Mouse (Mus musculus) forebrain, embryonic 12.5 days (tissue): ENCODE data around the gene Ntsr1. TPM values are rescaled to one million over a fixed set of nuclear protein-coding genes. Genes with fewer than 3 reads are reported as not detected.

Source experiments
- ATAC-seq: fragments of 200-750 bp; cut with Nextera tagmentation; 2 replicates; pipeline ENCODE4 v1.8.0; 2017; ENCODE audit warnings: moderate TSS enrichment; ENCODE audit not compliant: low FRiP score
- H3K27ac ChIP-seq: fragments of 300-500 bp; sonication (generic); 2 replicates; pipeline ENCODE4 v1.5.1; 2016; ENCODE audit warnings: mild to moderate bottlenecking
- H3K27me3 ChIP-seq: fragments of 300-500 bp; sonication (generic); 2 replicates; pipeline ENCODE4 v1.6.1; 2016; ENCODE audit warnings: mild to moderate bottlenecking
- H3K36me3 ChIP-seq: fragments of 300-500 bp; sonication (generic); replicated peaks from 2 replicates; pipeline ENCODE4 v1.6.1; 2016; ENCODE audit warnings: mild to moderate bottlenecking
- H3K4me1 ChIP-seq: fragments of 300-500 bp; sonication (generic); 2 replicates; pipeline ENCODE4 v1.6.1; 2016
- H3K4me2 ChIP-seq: fragments of 300-500 bp; sonication (generic); 2 replicates; pipeline ENCODE4 v1.6.1; 2016; ENCODE audit warnings: mild to moderate bottlenecking, moderate library complexity
- H3K4me3 ChIP-seq: fragments of 300-500 bp; sonication (generic); replicated peaks from 2 replicates; pipeline ENCODE4 v1.5.1; 2016; ENCODE audit warnings: mild to moderate bottlenecking
- H3K9ac ChIP-seq: fragments of 300-500 bp; sonication (generic); 2 replicates; pipeline ENCODE4 v1.6.1; 2016; ENCODE audit warnings: mild to moderate bottlenecking
- H3K9me3 ChIP-seq: fragments of 300-500 bp; sonication (generic); 2 replicates; pipeline ENCODE4 v1.6.1; 2016
- WGBS: fragments of 180-500 bp; shearing (Covaris S2); methylation state at CpG from one replicate; pipeline ENCODE4 v1.1.7; 2016; 5-methylcytosine and 5-hydroxymethylcytosine counted together
- polyA plus RNA-seq: library from polyadenylated mRNA; unstranded; fragments of >200 nt; fragmentation: Nextera tagmentation; extraction: Ambion mirVana; gene quantifications from 2 replicates; pipeline ENCODE4 v1.2.1, GENCODE M21; 2016

The Ntsr1 gene
- 0.55 and 0.67 TPM in 2 replicates for polyA plus RNA-seq

DNA sequence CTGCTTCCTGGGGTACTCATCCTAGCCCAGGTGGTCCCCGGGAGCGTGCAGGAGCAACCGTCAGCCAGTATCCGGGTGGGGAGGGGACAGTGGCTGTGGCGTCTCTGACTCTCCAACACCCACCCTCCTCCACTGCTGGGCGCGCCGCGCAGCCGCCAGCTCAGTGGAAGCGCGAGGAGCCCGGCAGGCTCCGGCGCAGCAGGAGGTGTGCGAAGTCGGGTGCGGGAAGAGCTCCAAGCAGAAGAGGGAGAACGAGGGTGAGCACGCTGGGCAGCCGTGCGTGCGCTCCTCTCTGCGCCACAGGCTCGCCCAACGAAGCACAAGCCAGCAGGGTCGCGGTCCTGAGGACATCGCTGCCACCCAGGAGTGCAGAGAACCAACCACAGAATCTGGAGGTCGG, at the start of gene Ntsr1:
TSS of gene Ntsr1 (plus strand) at position 236 of the 400 bp plus-strand sequence.
- Histone ChIP-seq H3K9me3 (no peaks in the 10 kb centered on the region), H3K4me2 (peak within 1 kb of the TSS; percentile 59), H3K27ac (no peak within 1 kb of the TSS), H3K4me3 (peak within 1 kb of the TSS; percentile 37), H3K4me1 (peaks cover 29% of the 10 kb centered on the region), H3K27me3 (peaks cover 75% of the 10 kb centered on the region), H3K36me3 (no peaks in the 10 kb centered on the region), H3K9ac (peak within 1 kb of the TSS; percentile 48)
- peak; percentile 49; the same call in 1 of the 2 replicates for ATAC-seq
- WGBS = under 1% methylated on average over 30 of the region's 30 CpGs

GRCm38 (mm10) chr2:180450529-180450928, 49.2 kb upstream of the Ntsr1 start:
- H3K4me3 ChIP-seq = no peak overlapping the region
- no peaks in the 10 kb centered on the region for H3K36me3 ChIP-seq
- no peak overlapping the region for H3K9ac ChIP-seq
- peaks cover 11% of the 10 kb centered on the region for H3K4me1 ChIP-seq
- no peak overlapping the region for H3K4me2 ChIP-seq
- no peaks in the 10 kb centered on the region for H3K9me3 ChIP-seq
- WGBS = 81% methylated on average over 5 of the region's 5 CpGs
- no peak for ATAC-seq
- peaks cover 20% of the 10 kb centered on the region for H3K27me3 ChIP-seq
- H3K27ac ChIP-seq = no peak overlapping the region

DNA sequence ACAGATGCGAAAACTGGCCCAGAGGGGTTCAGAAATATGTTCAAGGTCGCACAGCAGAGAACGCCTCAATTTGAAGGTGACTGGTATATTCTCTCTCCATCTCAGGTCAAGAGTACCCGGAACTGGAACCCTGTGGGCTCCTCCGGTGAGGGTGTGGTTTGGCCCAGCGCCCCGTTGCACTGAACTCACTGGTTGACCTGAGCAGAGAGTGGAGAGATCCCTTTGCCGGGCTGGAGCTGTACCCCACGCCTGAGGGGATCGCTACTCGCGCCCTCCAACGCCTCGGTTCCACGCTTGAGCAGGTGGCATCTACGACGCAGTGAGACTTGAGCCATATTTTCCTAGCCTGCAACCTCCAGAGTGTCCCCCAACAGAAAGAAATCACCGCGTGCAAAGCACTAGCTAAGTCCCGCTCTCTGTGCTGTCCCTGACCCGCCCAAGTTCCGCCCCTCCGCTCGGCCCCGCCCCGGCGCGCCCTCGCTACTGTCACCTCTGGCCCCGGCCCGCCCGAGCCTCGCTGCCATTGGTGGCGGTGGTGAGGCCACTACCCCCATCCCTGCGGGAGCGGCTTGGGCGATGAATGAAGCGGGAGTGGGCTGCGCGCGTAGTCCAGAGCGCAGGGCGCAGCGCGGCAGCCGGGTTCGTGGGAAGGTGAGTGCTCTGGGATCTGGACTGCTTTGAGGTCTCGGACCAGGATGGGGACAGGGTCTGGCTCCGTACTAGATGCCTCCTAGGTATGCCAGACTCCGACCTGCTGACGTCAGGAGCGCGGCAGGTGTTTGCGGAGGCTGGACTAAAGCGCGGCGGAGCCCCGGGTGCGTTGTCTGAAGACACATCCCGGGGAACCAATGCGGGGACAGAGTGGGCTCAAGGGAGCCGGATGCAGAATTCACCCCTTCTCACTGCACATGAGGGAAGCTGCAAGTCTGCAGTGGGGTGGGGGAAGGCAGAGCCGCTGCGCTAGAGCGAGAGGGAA, 43.8 kb upstream of the Ntsr1 start, which contains the start of gene Slco4a1:
TSS of gene Slco4a1 (plus strand) at position 523 of the 976 bp plus-strand sequence.
- Histone ChIP-seq H3K9me3 (no peaks in the 10 kb centered on the region), H3K9ac (peak within 1 kb of the TSS; percentile 63), H3K4me1 (peaks cover 28% of the 10 kb centered on the region), H3K27ac (no peak within 1 kb of the TSS), H3K4me2 (peak within 1 kb of the TSS; percentile 97), H3K36me3 (no peaks in the 10 kb centered on the region), H3K27me3 (peaks cover 51% of the 10 kb centered on the region), H3K4me3 (peak within 1 kb of the TSS; percentile 57)
- 1% methylated on average over 65 of the region's 65 CpGs for WGBS
- ATAC-seq = peak; percentile 94

GRCm38 (mm10) chr2:180456705-180457104, 43.1 kb upstream of the Ntsr1 start:
- H3K27me3 ChIP-seq = peaks cover 51% of the 10 kb centered on the region
- H3K27ac ChIP-seq = no peak overlapping the region
- no peak for ATAC-seq

GRCm38 (mm10) chr2:180457680-180458079, 42.1 kb upstream of the Ntsr1 start:
- Histone ChIP-seq H3K27ac (no peak overlapping the region), H3K4me1 (peaks cover 28% of the 10 kb centered on the region), H3K36me3 (no peaks in the 10 kb centered on the region), H3K9ac (no peak overlapping the region), H3K4me2 (0 out of 2 replicates have a peak overlapping the region, but pooled peaks have one; percentile 97), H3K4me3 (no peak overlapping the region), H3K27me3 (peaks cover 51% of the 10 kb centered on the region), H3K9me3 (no peaks in the 10 kb centered on the region)
- 33% methylated on average over 2 of the region's 2 CpGs for WGBS
- ATAC-seq = no peak

More at GRCm38 (mm10) chr2:180456705-180457104, 43.1 kb upstream of the Ntsr1 start:
- Histone ChIP-seq H3K4me2 (peak overlapping the region; percentile 97), H3K4me3 (peak overlapping the region; percentile 57), H3K36me3 (no peaks in the 10 kb centered on the region), H3K4me1 (peaks cover 28% of the 10 kb centered on the region), H3K9me3 (no peaks in the 10 kb centered on the region), H3K9ac (peak overlapping the region; percentile 63)
- WGBS = 1% methylated on average over 26 of the region's 28 CpGs

DNA sequence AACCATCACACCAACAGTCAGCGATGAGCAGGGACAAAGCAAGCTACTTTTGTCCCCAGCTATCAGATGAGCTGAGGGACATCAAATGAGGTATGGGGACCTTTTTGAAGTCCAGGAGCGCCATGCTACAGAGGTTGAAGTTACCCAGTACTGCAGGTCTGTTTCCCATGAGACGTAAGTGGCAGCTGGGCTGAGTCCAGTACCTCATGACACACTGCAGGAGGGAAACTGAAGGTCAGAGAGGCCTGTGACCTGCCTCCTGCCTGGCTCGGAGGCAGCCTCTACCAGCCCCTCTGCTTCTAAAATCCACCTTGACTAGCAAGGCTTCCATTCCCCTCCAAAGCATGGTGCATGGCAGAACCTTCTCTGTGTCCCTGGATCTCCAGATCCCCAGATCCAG, 40.3 kb upstream of the Ntsr1 start:
- Histone ChIP-seq H3K4me1 (peaks cover 28% of the 10 kb centered on the region), H3K27me3 (peaks cover 45% of the 10 kb centered on the region), H3K9me3 (no peaks in the 10 kb centered on the region), H3K27ac (no peak overlapping the region), H3K36me3 (no peaks in the 10 kb centered on the region), H3K4me2 (no peak overlapping the region), H3K4me3 (no peak overlapping the region), H3K9ac (no peak overlapping the region)
- no peak for ATAC-seq
- WGBS = 77% methylated on average over 4 of the region's 4 CpGs

DNA sequence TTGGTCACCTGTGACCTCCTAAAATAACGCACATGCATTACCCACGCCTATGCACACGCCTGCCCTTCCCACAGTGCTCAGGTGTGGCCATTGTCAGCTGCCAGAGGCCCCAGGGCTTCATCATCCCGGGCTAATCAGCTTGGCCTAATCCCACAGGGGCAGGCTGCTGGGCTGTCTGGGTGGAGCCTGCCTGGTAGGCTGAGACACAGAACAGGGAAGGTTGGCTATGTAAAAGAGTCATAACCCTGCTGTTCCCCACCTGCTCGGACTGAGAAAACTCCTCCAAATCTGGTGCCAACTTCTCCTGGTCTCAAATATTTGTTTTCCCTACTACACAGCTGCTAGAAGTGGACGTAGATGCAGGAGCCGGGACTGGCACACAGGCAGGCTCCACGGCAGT, 39.0 kb upstream of the Ntsr1 start:
- Histone ChIP-seq H3K9ac (no peak overlapping the region), H3K4me2 (no peak overlapping the region), H3K9me3 (no peaks in the 10 kb centered on the region), H3K27ac (no peak overlapping the region), H3K27me3 (peaks cover 33% of the 10 kb centered on the region), H3K4me3 (no peak overlapping the region), H3K36me3 (no peaks in the 10 kb centered on the region), H3K4me1 (peaks cover 24% of the 10 kb centered on the region)
- no peak for ATAC-seq
- 53% methylated on average over 8 of the region's 8 CpGs for WGBS

DNA sequence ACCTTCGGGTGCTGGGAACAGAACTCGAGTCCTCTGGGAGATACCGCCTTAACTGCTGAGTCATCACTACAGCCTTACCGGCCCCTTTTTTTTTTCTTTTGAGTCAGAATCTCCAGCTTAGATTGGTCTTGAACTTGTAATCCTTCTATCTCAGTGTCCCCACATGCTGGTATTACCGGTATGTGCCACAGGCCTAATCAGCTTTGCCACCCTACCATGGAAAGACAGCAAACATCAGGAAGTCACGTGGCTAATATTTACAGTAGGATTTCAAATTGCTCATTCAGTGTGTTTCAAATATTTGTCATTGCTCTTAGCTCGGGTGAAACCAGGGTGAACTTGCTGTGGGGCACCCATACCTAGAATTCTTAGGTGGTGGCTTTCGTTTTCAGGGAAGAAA, 37.2 kb upstream of the Ntsr1 start:
- Histone ChIP-seq H3K27me3 (peaks cover 15% of the 10 kb centered on the region), H3K9me3 (no peaks in the 10 kb centered on the region), H3K4me2 (no peak overlapping the region), H3K9ac (no peak overlapping the region), H3K27ac (no peak overlapping the region), H3K4me1 (peaks cover 10% of the 10 kb centered on the region; the same call in 1 of the 2 replicates), H3K4me3 (no peak overlapping the region), H3K36me3 (no peaks in the 10 kb centered on the region)
- ATAC-seq = no peak
- 92% methylated on average over 8 of the region's 8 CpGs for WGBS

DNA sequence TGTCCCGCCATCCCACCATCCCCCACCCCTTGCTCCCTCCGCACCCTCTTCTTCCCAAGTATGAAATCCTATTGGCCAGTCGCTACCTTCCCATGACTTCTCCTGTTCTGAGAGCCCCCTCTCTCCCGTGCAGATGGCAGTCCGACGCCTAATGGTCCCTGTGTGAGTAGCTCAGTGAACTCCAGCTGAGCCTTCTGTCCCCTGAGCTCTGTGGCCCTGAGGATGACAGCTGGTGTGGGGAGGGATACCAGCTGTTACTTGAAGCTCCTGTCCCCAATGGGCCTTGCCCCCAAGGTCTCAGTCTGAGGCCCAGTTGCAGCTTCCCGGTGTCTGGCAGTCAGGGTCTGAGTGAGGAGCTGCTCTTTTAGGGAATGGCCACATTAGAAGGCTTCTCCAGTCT, 33.3 kb upstream of the Ntsr1 start:
- no peaks in the 10 kb centered on the region for H3K27me3 ChIP-seq
- no peak overlapping the region for H3K4me3 ChIP-seq
- no peak overlapping the region for H3K4me2 ChIP-seq
- 87% methylated on average over 7 of the region's 7 CpGs for WGBS
- ATAC-seq = no peak
- no peaks in the 10 kb centered on the region for H3K9me3 ChIP-seq
- H3K27ac ChIP-seq = no peak overlapping the region
- no peaks in the 10 kb centered on the region for H3K36me3 ChIP-seq
- H3K4me1 ChIP-seq = no peaks in the 10 kb centered on the region; the same call in 1 of the 2 replicates
- H3K9ac ChIP-seq = no peak overlapping the region

- no peaks in the 10 kb centered on the region for H3K36me3 ChIP-seq
- peaks cover 13% of the 10 kb centered on the region for H3K4me1 ChIP-seq
- ATAC-seq = no peak
- no peaks in the 10 kb centered on the region for H3K9me3 ChIP-seq
- no peaks in the 10 kb centered on the region for H3K27me3 ChIP-seq
- H3K9ac ChIP-seq = no peak overlapping the region
- H3K27ac ChIP-seq = no peak overlapping the region
- no peak overlapping the region for H3K4me2 ChIP-seq
- 93% methylated on average over 8 of the region's 8 CpGs for WGBS
- no peak overlapping the region for H3K4me3 ChIP-seq
Observed at GRCm38 (mm10) chr2:180468871-180469270, 30.9 kb upstream of the Ntsr1 start.

- Histone ChIP-seq H3K9me3 (no peaks in the 10 kb centered on the region), H3K4me2 (no peak overlapping the region), H3K27ac (no peak overlapping the region), H3K9ac (no peak overlapping the region), H3K36me3 (no peaks in the 10 kb centered on the region), H3K4me3 (no peak overlapping the region), H3K27me3 (no peaks in the 10 kb centered on the region), H3K4me1 (peaks cover 13% of the 10 kb centered on the region)
- no peak for ATAC-seq
- 77% methylated on average over 9 of the region's 9 CpGs for WGBS
Observed at GRCm38 (mm10) chr2:180469768-180470167, 30.0 kb upstream of the Ntsr1 start.

- peak overlapping the region; percentile 34 for H3K4me2 ChIP-seq
- H3K27ac ChIP-seq = no peak overlapping the region
- H3K4me3 ChIP-seq = 0 out of 2 replicates have a peak overlapping the region, but pooled peaks have one; percentile 2
- no peak overlapping the region for H3K9ac ChIP-seq
- ATAC-seq = peak; percentile 45
- H3K4me1 ChIP-seq = peaks cover 13% of the 10 kb centered on the region; the same call in 1 of the 2 replicates
- no peaks in the 10 kb centered on the region for H3K27me3 ChIP-seq
- H3K36me3 ChIP-seq = no peaks in the 10 kb centered on the region
- H3K9me3 ChIP-seq = no peaks in the 10 kb centered on the region
- 5% methylated on average over 21 of the region's 21 CpGs for WGBS
Observed at GRCm38 (mm10) chr2:180472306-180473079, 27.3 kb upstream of the Ntsr1 start.
